Mouse (Mus musculus) heart, postnatal 0 days (tissue): Measurements from ENCODE around the gene Dnajc17.

Experiments
- CTCF ChIP-seq: IDR thresholded peaks from 2 replicates; pipeline ENCODE4 v1.5.1; 2016; ENCODE audit warnings: antibody characterized with exemption, control low read depth, low read depth
- EP300 ChIP-seq: IDR thresholded peaks from 2 replicates; pipeline ENCODE4 v1.6.1; 2016; ENCODE audit warnings: antibody characterized with exemption, low read depth

DNA sequence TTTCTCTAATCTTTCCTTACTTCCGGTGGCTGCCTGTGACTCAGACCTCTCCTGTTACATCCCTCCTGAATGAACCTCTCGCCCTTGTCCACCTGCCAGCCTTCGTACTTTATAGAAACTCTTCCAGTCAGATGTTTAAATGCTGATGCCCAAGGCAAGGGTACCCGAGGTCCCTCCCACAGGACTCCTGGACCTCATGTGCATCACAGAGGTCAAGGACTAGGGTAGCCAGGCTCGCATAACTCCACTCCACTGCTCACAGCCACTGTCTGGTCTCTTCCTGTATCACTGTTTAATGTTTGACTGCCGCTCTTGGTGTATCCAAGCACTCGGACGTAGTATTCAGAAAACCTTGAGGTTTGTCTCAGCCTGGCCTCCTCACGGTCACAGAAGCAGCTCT lies 34.0 kb upstream of the Dnajc17 start:
- TF ChIP-seq EP300 (no peak), CTCF (no peak)
